Mouse (Mus musculus) urinary bladder, postnatal 4 days (tissue): ENCODE data around the gene Snx19.

Source experiments
- DNase-seq, 2 experiments: peaks; one replicate each; pipeline ENCODE4 v3.0.0; 2021 to 2022; ENCODE audit warnings: low spot score in 2 of 2

Snx19 gene

DNA sequence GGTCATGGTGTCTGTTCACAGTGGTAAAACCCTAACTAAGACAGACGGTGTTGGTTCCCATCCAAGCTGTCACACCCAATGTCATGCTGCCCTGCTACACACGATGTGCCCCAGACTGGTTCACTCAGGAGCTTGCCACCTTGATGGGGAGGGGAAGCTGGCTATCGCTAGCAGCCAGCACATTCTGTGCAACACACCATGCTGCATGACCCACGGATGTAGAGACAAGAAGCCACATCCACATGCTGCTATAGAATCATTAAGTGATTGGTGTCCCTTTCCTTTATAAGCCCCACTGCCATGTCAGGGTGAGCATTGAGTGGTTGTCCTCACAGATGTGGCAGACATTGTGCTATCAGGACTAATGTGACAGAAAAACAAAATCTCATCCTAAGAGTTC, 55.2 kb downstream of the Snx19 start:
- no peak for DNase-seq

GRCm38 (mm10) chr9:30484183-30484582, 57.3 kb downstream of the Snx19 start:
- no peak for DNase-seq

GRCm38 (mm10) chr9:30485161-30485560, 58.3 kb downstream of the Snx19 start:
- no peak for DNase-seq

- DNase-seq, result no peak
Measured at GRCm38 (mm10) chr9:30488384-30488783, 61.5 kb downstream of the Snx19 start.

DNA sequence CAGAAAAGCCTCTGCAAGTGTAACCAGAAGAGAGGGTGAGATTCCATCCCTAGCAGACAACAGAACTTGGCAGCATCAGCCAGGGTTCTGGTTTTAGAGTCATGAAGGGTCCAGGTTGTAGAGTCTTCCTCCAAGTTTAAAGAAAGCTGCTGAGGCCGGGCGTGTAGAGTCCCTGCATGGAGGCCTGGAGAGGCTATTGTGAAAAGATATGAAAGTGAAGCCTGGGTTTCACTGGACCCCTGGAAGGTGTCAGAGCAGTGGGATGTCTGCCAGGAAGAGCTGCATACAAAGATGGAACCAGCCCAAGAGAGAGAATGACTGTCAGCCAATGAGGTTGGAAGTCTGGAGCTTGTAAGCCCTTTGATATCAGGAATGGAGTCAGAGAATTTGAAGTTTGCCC, 67.5 kb downstream of the Snx19 start:
- no peak for DNase-seq

DNA sequence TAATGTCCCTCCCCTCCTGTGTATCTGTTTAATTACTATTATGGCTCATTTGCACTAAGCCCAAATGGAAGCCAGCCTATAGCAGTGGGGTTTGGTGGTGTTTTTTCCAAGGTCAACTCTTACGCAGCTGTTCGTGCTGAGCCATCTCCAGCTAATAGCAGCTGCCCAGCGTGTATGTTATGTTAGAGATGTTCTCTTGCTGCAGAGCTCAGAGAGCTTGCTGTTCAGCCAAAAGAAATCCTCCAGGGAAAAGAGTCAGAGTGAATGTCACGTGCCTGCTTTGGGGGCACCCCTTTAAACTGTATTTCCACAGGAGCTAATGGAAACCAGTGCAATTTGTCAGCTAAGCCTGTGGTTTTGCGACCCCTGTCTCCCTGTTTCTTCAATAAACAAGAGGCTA, 82.1 kb downstream of the Snx19 start:
- DNase-seq, result no peak

DNA sequence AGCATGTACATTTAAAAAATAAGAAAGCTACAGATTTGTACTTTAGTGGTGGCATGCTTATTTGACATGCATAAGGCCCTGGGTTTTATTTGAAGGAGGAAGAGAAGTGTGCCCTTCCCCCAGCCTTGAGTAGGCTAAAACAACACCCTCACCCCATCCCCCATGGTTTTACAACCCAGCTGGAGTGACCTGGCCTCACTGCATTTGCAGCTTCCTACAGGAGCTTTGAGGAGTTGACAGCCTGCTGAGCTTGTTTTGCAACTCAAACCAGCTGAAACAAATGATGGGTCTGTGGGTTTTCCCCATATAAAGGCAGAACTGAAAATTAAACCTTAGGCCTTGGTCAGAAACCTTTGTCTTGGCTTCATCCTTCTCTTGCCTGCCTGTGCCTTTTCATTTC, 89.0 kb downstream of the Snx19 start:
- no peak for DNase-seq
